Mouse (Mus musculus): ENCODE results near the gene Rassf1. TPM values are rescaled to one million over a fixed set of nuclear protein-coding genes. Genes with fewer than 3 reads are reported as not detected.

Gene Rassf1
- total RNA-seq, 1 experiment: 41.4 TPM

DNA sequence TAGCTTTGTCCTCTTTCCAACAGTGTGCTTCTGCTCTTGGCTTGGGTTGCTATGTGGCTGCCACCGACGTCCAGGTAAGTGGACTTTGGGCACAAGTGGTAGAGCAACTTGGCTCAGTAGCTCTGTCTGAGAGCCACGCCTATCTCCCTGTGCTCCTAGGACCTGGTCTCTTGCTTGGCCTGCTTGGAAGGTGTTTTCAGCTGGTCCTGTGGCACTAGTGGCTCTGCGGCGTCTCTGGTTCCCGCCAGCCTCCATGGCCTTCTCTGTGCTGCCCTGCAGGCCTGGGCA is 39.4 kb downstream of the Rassf1 start:
- Histone ChIP-seq H3K9ac (ENCODE audit: insufficient read depth, low read depth, low read length, poor library complexity, severe bottlenecking) (no peak overlapping the region), H3K4me1 (ENCODE audit: control insufficient read depth in 2 of 2, insufficient read depth in 2 of 2, low read length in 2 of 2, poor library complexity in 1 of 2) (peaks cover 0 to 25% of the 10 kb centered on the region in 2 experiments; a peak in 2 of 4 replicates), H3K36me3 (ENCODE audit: control insufficient read depth, insufficient read depth, low read length, poor library complexity, severe bottlenecking) (peaks cover 46% of the 10 kb centered on the region), H3K27ac (ENCODE audit: insufficient read depth, low read depth, low read length, poor library complexity, severe bottlenecking) (peak overlapping the region; percentile 6; the same call in 1 of the 2 replicates), H3K4me3 (ENCODE audit: insufficient read depth in 1 of 2, low read depth in 1 of 2, low read length in 2 of 2, poor library complexity in 1 of 2, severe bottlenecking in 1 of 2) (no peak overlapping the region), H3K9me3 (ENCODE audit: control insufficient read depth, insufficient read depth, low read depth, low read length) (no peaks in the 10 kb centered on the region)
- in situ Hi-C loops (cut with MboI; ENCODE audit: low sequenced_read_pairs in 2 of 2, unreplicated experiment in 2 of 2): no loop called here
- DNase-seq (ENCODE audit: low read depth, low spot score): no peak
- TF ChIP-seq ZC3H11A (IDR thresholded peaks at IDR 0.05; ENCODE audit: borderline replicate concordance, low read depth, low read length): no peak
- TF ChIP-seq CHD2 (IDR thresholded peaks at IDR 0.05; ENCODE audit: low read depth, low read length): no peak
- TF ChIP-seq MAFK (IDR thresholded peaks at IDR 0.05; ENCODE audit: insufficient read depth, low read depth, low read length): no peak
- no peak for TF ChIP-seq ZNF384 (IDR thresholded peaks at IDR 0.05; ENCODE audit: low read depth, low read length)
- TF ChIP-seq HCFC1 (IDR thresholded peaks at IDR 0.05; ENCODE audit: borderline replicate concordance, insufficient read depth, low read length): no peak

DNA sequence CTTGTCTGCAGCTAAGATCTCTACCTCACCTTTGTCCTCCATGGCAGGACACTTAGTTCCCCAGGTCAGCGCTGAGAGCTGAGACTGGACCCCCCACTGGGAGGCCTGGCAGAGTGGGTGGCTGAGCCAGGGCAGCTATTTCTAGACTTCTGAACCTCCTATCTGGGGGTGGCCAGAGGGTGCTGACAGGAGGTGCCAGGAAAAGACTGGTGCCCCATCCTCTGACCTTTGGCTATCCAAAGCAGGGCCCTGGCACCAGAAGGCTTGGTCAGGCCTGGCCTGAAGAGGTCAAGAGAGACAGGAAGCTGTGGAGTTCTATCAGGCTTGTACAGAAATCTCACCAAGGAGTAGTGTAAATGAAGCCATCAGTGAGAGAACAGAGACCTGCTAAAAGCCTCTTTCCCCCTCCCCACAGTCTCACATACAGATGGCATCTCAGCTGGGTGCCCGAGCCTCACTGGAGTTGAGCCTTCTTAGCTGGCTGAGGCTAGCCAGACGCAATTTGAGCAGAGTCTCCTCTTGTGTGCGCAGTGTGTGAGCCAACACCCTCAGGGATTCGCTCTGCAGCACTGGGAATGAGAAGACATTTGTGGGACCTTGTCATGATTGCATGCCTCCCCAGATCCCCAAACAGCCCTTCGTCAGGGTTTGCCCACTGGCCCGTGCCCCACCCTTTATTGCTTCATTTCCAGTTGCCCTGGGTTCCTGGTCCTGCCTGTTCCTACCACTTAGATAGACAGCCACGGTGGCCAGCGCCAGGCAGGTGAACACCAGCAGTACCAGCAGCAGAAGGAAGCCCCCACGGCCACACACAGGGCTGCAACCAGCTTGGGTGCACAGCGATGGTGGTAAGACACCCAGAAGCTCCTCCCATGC is 42.0 kb downstream of the Rassf1 start:
- Histone ChIP-seq H3K9ac (ENCODE audit: insufficient read depth, low read depth, low read length, poor library complexity, severe bottlenecking) (no peak overlapping the region), H3K9me3 (ENCODE audit: control insufficient read depth, insufficient read depth, low read depth, low read length) (no peaks in the 10 kb centered on the region), H3K36me3 (ENCODE audit: control insufficient read depth, insufficient read depth, low read length, poor library complexity, severe bottlenecking) (peaks cover 46% of the 10 kb centered on the region), H3K27ac (ENCODE audit: insufficient read depth, low read depth, low read length, poor library complexity, severe bottlenecking) (no peak overlapping the region), H3K4me3 (ENCODE audit: insufficient read depth in 1 of 2, low read depth in 1 of 2, low read length in 2 of 2, poor library complexity in 1 of 2, severe bottlenecking in 1 of 2) (no peak overlapping the region), H3K4me1 (ENCODE audit: control insufficient read depth in 2 of 2, insufficient read depth in 2 of 2, low read length in 2 of 2, poor library complexity in 1 of 2) (peaks cover 0 to 22% of the 10 kb centered on the region in 2 experiments; a peak in 1 of 4 replicates)
- no peak for DNase-seq (ENCODE audit: low read depth, low spot score)
- no peak for TF ChIP-seq HCFC1 (IDR thresholded peaks at IDR 0.05; ENCODE audit: borderline replicate concordance, insufficient read depth, low read length)
- no peak for TF ChIP-seq ZC3H11A (IDR thresholded peaks at IDR 0.05; ENCODE audit: borderline replicate concordance, low read depth, low read length)
- TF ChIP-seq MAFK (IDR thresholded peaks at IDR 0.05; ENCODE audit: insufficient read depth, low read depth, low read length): no peak
- no peak for TF ChIP-seq ZNF384 (IDR thresholded peaks at IDR 0.05; ENCODE audit: low read depth, low read length)
- TF ChIP-seq CHD2 (IDR thresholded peaks at IDR 0.05; ENCODE audit: low read depth, low read length): no peak
- in situ Hi-C loops (cut with MboI; ENCODE audit: low sequenced_read_pairs in 2 of 2, unreplicated experiment in 2 of 2): no loop called here

DNA sequence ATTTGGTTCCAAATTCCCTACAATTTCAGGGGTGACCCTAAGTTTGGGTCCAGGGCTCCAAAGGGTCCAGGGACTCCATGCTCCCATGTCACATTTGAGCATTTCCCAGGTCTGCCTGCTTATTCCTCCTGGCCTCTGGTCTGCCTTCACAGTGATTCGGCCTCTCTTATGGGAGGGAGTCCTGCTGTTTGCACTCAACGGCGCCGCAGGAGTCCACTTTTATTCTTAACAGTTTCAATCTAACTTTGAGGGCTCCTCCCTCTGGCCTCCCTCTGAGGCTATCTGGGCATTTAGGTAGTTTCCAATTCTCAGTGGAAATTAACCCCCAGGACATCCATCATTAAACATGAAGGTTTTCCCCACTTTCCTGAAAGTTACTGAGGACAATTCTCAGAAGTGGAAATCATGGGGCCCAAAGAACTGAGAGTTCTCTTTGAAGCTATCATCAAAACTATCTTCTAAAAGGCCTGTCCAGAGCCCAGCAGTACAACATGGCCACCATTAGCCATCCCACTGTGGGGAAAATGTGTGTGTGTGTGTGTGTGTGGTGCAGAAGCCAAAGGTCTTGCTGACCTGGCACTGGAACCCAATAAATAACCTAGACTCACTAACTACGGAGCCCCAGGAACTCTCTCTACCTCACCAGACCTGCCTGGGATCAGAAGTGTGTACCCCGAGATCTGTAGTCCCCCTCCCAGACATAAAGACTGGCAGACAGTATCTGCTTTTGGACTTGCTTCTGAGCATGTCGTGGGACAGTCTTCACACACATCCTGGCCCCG is 43.1 kb downstream of the Rassf1 start:
- DNase-seq (ENCODE audit: low read depth, low spot score): peak; percentile 81
- peaks cover 46% of the 10 kb centered on the region for H3K36me3 ChIP-seq (ENCODE audit: control insufficient read depth, insufficient read depth, low read length, poor library complexity, severe bottlenecking)
- in situ Hi-C loops (cut with MboI; ENCODE audit: low sequenced_read_pairs in 2 of 2, unreplicated experiment in 2 of 2): no loop called here
- H3K9ac ChIP-seq (ENCODE audit: insufficient read depth, low read depth, low read length, poor library complexity, severe bottlenecking): no peak overlapping the region
- H3K9me3 ChIP-seq (ENCODE audit: control insufficient read depth, insufficient read depth, low read depth, low read length): no peaks in the 10 kb centered on the region
- peaks cover 0 to 27% of the 10 kb centered on the region in 2 experiments; a peak in 2 of 4 replicates for H3K4me1 ChIP-seq (ENCODE audit: control insufficient read depth in 2 of 2, insufficient read depth in 2 of 2, low read length in 2 of 2, poor library complexity in 1 of 2)
- no peak overlapping the region for H3K4me3 ChIP-seq (ENCODE audit: insufficient read depth in 1 of 2, low read depth in 1 of 2, low read length in 2 of 2, poor library complexity in 1 of 2, severe bottlenecking in 1 of 2)
- no peak for TF ChIP-seq ZNF384 (IDR thresholded peaks at IDR 0.05; ENCODE audit: low read depth, low read length)
- TF ChIP-seq ZC3H11A (IDR thresholded peaks at IDR 0.05; ENCODE audit: borderline replicate concordance, low read depth, low read length): no peak
- no peak for TF ChIP-seq MAFK (IDR thresholded peaks at IDR 0.05; ENCODE audit: insufficient read depth, low read depth, low read length)
- no peak for TF ChIP-seq HCFC1 (IDR thresholded peaks at IDR 0.05; ENCODE audit: borderline replicate concordance, insufficient read depth, low read length)
- TF ChIP-seq CHD2 (IDR thresholded peaks at IDR 0.05; ENCODE audit: low read depth, low read length): no peak
- no peak overlapping the region for H3K27ac ChIP-seq (ENCODE audit: insufficient read depth, low read depth, low read length, poor library complexity, severe bottlenecking)

DNA sequence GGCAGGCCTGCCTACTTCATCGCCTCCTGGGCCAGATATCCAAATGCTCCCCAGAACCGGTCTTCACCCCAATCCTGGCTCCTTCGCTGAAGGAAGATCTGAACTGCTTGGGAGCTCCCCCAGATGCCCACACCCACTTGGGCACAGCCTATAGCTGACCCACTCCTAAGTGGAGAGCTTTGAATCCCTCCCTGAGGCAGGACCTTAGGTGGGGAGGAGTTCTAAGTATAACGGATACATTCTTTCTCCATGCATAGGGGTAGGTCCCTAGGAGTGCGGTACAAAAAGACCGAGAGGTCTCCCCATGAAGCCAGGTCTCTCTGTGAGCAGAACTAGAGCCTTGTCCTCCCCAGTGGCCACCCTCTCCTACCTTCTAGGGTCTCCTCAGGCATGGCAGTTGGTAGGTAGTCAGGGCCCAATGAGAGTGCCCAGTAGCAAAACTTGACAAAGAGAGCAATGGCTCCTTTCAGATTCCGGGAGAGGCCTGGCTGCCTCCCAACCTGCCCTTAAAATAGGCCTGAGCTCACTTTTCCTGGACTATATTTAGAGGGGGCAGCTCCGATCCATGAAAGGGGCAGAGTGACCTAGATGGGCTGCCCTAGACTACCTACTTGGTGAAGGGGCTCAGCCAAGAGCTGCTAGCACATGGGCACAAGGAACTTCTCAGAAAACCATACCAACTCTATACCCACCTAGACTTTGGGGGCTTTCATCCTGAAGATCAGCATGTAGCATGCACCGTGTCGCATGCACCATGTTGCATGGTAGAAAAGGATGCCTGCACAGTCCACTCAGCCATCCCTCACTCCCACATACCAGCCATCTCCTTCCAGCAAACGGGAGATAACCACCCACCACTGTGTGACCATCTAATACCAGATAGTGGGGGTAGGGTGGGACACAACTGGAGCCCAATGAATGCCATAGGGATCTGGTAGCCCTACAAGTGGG is 45.5 kb downstream of the Rassf1 start:
- Histone ChIP-seq H3K36me3 (ENCODE audit: control insufficient read depth, insufficient read depth, low read length, poor library complexity, severe bottlenecking) (peaks cover 22% of the 10 kb centered on the region), H3K4me3 (ENCODE audit: insufficient read depth in 1 of 2, low read depth in 1 of 2, low read length in 2 of 2, poor library complexity in 1 of 2, severe bottlenecking in 1 of 2) (no peak overlapping the region), H3K9me3 (ENCODE audit: control insufficient read depth, insufficient read depth, low read depth, low read length) (no peaks in the 10 kb centered on the region), H3K9ac (ENCODE audit: insufficient read depth, low read depth, low read length, poor library complexity, severe bottlenecking) (no peak overlapping the region), H3K27ac (ENCODE audit: insufficient read depth, low read depth, low read length, poor library complexity, severe bottlenecking) (no peak overlapping the region), H3K4me1 (ENCODE audit: control insufficient read depth in 2 of 2, insufficient read depth in 2 of 2, low read length in 2 of 2, poor library complexity in 1 of 2) (peaks cover 4 to 25% of the 10 kb centered on the region in 2 experiments; a peak in 2 of 4 replicates)
- DNase-seq (ENCODE audit: low read depth, low spot score): no peak
- no peak for TF ChIP-seq CHD2 (IDR thresholded peaks at IDR 0.05; ENCODE audit: low read depth, low read length)
- TF ChIP-seq HCFC1 (IDR thresholded peaks at IDR 0.05; ENCODE audit: borderline replicate concordance, insufficient read depth, low read length): no peak
- no peak for TF ChIP-seq ZNF384 (IDR thresholded peaks at IDR 0.05; ENCODE audit: low read depth, low read length)
- no peak for TF ChIP-seq MAFK (IDR thresholded peaks at IDR 0.05; ENCODE audit: insufficient read depth, low read depth, low read length)
- no peak for TF ChIP-seq ZC3H11A (IDR thresholded peaks at IDR 0.05; ENCODE audit: borderline replicate concordance, low read depth, low read length)
- in situ Hi-C loops (cut with MboI; ENCODE audit: low sequenced_read_pairs in 2 of 2, unreplicated experiment in 2 of 2): no loop called here

Data from ES-E14 (cell line).